8 mouse cellular contexts compared by ENCODE assay signal in the genomic region with DNA sequence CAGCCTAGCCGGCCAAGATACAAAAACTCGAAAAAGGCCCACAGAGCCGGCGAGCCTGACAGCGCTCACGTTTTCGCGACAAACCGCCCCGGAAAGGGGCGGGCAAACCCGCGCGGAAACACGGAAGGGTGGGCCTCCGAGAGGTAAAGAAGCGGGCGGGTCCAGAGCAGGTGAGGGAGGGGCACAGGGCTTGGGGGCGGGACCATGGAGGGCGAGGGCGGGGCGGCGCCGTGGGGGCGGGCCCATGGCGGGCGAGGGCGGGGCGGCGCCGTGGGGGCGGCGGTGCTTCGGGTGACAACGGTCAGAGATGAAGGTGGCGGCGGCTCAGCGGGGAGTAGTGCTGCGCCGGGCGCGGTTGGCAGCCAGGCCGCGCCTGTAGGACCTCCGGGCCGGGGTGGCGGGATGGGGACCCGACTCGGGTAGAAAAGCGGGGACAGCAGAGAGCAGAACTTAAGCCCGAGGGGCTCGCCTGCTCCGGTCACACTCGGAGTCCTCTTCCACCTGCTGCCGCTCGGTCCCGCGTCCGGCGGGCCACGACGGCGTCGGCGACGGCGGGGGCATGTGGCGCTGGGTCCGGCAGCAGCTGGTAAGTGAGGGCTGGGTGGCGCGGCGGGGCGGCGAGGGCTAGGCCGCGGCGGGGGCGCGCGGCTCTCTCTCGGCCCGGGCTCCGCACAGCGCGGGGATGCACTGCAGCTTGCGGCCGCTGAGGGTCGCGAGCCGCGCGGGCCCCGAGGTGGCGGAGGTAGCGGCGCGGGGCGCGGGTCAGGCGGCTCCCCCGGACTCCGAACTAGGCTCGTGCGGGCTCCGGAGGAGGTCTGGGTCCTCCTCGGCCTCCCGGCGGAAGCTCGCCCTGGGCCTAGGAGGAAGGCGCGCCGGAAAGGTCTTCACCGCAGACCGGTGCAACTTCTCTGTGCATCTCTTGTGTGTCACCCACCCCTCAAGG. TPM values are rescaled to one million over a fixed set of nuclear protein-coding genes. Genes with fewer than 3 reads are reported as not detected.
DNase-seq lines count a peak whose midpoint lies in the region; ATAC-seq lines count a peak whose summit lies in the region.

TSS of gene Atp11b (plus strand) at position 282 of the 943 bp plus-strand sequence.

- H3K27me3 ChIP-seq in hindbrain, embryonic 10.5 days (ENCODE audit: insufficient read depth, poor library complexity, severe bottlenecking): no peaks in the 10 kb centered on the region

- no peaks in the 10 kb centered on the region for H3K9me3 ChIP-seq in hindbrain, embryonic 10.5 days

- H3K27ac ChIP-seq in hindbrain, embryonic 10.5 days: peak within 1 kb of the TSS; percentile 94

- 0 out of 2 replicates have a peak, but pooled peaks cover 3% of the 10 kb centered on the region for H3K36me3 ChIP-seq in hindbrain, embryonic 10.5 days

- H3K4me1 ChIP-seq in hindbrain, embryonic 10.5 days (replicated peaks): peaks cover 12% of the 10 kb centered on the region

- under 1% methylated on average over 114 of the region's 114 CpGs for WGBS in hindbrain, embryonic 10.5 days

- peak; percentile 86 for ATAC-seq in frontal cortex, adult (ENCODE audit: low TSS enrichment)

- DNase-seq in MN1 (ENCODE audit: low spot score): peak; percentile 80
- peak; percentile 76 for DNase-seq in cerebellum, adult 8-10 months
- peak; percentile 88 for DNase-seq in hindbrain, embryonic 10.5 days (ENCODE audit: low spot score)
- DNase-seq in layer of hippocampus, postnatal 14 days (ENCODE audit: low spot score in 2 of 2): peak; percentile 58 to 64
- peak; percentile 82 for DNase-seq in lung, postnatal 14 days
- DNase-seq in retina, adult 2 months (ENCODE audit: low read depth, low spot score): peak; percentile 78
- DNase-seq in thymus, postnatal 36 days: peak; percentile 88 to 92

- peak within 1 kb of the TSS; percentile 81 for H3K4me3 ChIP-seq in hindbrain, embryonic 10.5 days

RNA-seq across cellular contexts. Expression of gene Atp11b, which starts in this region (rescaled TPM):
- 21.8 and 27.4 TPM in 2 replicates for polyA plus RNA-seq in hindbrain, embryonic 10.5 days (2016; fragmentation: Nextera tagmentation; extraction: Ambion mirVana)
- 100 to 1,000 TPM in 1 of 2 experiments, 10 to 100 TPM in 1; 99.8 to 121 TPM for total RNA-seq in layer of hippocampus, postnatal 14 days (2021)

Comparison
In these comparisons a context has a peak if more than half of its experiments do, and no peak if none do; other contexts are left out.
1. Peak in every context shown above with its lines: DNase-seq, ATAC-seq, H3K4me3 ChIP-seq and H3K27ac ChIP-seq.